Mouse (Mus musculus) right cerebral cortex, postnatal 25 days (tissue): ENCODE measurements around the gene Cisd1.

Experiments used
- DNase-seq: peaks from one replicate; pipeline ENCODE4 v3.0.0; 2022

Cisd1 gene

GRCm38 (mm10) chr10:71347964-71348636 is 3.3 kb upstream of the Cisd1 start:
- peak; percentile 49 for DNase-seq

- DNase-seq: peak; percentile 99
Measured at GRCm38 (mm10) chr10:71347509-71347949, 2.8 kb upstream of the Cisd1 start, which contains the start of gene Ipmk. Ipmk (plus strand) TSS chr10:71347763.

- no peak for DNase-seq
Measured at GRCm38 (mm10) chr10:71346722-71347508, 2.2 kb upstream of the Cisd1 start.

GRCm38 (mm10) chr10:71346106-71346505 is 1.4 kb upstream of the Cisd1 start:
- DNase-seq: no peak

- no peak for DNase-seq
Measured at GRCm38 (mm10) chr10:71343567-71344265, 1.0 kb downstream of the Cisd1 start.

- DNase-seq: no peak
Measured at GRCm38 (mm10) chr10:71343130-71343529, 1.6 kb downstream of the Cisd1 start.

GRCm38 (mm10) chr10:71342030-71342805 is 2.5 kb downstream of the Cisd1 start:
- no peak for DNase-seq

GRCm38 (mm10) chr10:71341290-71341689 is 3.5 kb downstream of the Cisd1 start:
- no peak for DNase-seq

- DNase-seq: no peak
Measured at GRCm38 (mm10) chr10:71340195-71340594, 4.6 kb downstream of the Cisd1 start.

- DNase-seq: no peak
Measured at GRCm38 (mm10) chr10:71339463-71339862, 5.3 kb downstream of the Cisd1 start.

GRCm38 (mm10) chr10:71338156-71338905 is 6.4 kb downstream of the Cisd1 start:
- no peak for DNase-seq

- no peak for DNase-seq
Measured at GRCm38 (mm10) chr10:71337733-71338132, 7.0 kb downstream of the Cisd1 start.

- DNase-seq: no peak
Measured at GRCm38 (mm10) chr10:71332859-71333258, 11.9 kb downstream of the Cisd1 start.

- no peak for DNase-seq
Measured at GRCm38 (mm10) chr10:71332376-71332775, 12.4 kb downstream of the Cisd1 start.

GRCm38 (mm10) chr10:71331908-71332307 is 12.8 kb downstream of the Cisd1 start:
- no peak for DNase-seq

- no peak for DNase-seq
Measured at GRCm38 (mm10) chr10:71330070-71330469, 14.7 kb downstream of the Cisd1 start.

GRCm38 (mm10) chr10:71329295-71329694 is 15.5 kb downstream of the Cisd1 start:
- no peak for DNase-seq

- no peak for DNase-seq
Measured at GRCm38 (mm10) chr10:71328870-71329269, 15.9 kb downstream of the Cisd1 start.

GRCm38 (mm10) chr10:71328382-71328781 is 16.4 kb downstream of the Cisd1 start:
- no peak for DNase-seq

GRCm38 (mm10) chr10:71327386-71327785 is 17.4 kb downstream of the Cisd1 start:
- DNase-seq: no peak

- peak; percentile 56 for DNase-seq
Measured at GRCm38 (mm10) chr10:71326789-71327188, 18.0 kb downstream of the Cisd1 start.

- no peak for DNase-seq
Measured at GRCm38 (mm10) chr10:71326123-71326522, 18.6 kb downstream of the Cisd1 start.
